Mouse (Mus musculus): ENCODE data around the gene Vmn2r27.

The Vmn2r27 gene

DNA sequence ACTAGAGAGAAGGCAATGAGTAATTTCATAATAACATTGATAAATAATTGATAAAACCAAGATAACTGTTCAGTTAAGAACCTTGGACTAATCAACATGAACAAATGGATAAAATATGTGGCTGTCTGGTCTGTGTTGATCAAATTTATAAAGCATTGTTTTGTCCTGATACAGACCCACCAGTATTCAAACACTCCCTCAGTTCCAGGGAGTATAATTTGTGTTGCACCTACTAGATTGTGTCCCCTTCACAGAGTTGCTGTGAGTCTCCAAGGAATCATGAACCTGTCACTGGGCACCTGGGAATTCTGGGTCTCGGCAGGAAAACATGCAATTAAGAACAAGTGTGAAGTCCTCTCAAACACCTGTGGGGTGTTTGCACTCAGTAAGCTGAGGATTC is at the start of gene Vmn2r27:
TSS of gene Vmn2r27 (minus strand) at position 101 of the 400 bp plus-strand sequence.
- no peak for DNase-seq

DNA sequence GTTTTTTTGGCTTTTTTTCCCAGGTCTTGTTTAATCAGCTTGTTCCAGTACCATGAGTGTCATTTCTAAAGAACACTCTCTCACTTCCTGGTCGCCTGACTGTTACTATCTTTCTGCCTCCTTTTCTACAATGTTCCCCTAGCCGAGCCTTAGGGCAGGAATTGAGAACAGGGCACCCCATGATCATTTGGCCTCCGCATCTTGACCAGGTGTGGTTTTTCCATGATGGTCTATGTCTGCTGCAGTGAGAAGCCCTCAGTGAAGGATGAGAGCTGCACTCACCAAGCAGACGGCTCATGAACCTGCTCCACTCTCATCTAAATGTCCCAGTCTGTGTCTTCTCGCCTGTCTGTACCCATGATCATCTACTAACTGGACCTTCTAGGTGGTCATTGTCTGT is 46.6 kb upstream of the Vmn2r27 start:
- DNase-seq = no peak

DNA sequence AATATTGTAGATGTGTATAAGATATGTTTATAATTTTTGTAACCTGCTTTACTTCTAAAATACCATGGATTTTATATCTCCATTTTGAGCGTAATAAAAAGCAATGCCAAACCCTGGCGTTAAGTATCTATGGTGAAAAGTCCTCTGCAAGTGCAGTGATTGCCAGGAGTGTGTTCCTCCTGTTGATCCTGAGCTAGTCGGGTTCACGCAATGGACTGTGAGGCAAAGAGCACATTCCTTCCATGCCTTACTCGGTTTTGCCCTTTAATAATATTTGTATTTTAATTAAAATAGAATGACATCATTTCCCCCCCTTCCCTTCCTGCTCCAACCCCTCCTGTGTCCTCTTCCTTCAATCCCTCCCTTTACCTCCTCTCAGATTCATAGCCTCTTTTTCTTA is 46.0 kb upstream of the Vmn2r27 start:
- no peak for DNase-seq

DNA sequence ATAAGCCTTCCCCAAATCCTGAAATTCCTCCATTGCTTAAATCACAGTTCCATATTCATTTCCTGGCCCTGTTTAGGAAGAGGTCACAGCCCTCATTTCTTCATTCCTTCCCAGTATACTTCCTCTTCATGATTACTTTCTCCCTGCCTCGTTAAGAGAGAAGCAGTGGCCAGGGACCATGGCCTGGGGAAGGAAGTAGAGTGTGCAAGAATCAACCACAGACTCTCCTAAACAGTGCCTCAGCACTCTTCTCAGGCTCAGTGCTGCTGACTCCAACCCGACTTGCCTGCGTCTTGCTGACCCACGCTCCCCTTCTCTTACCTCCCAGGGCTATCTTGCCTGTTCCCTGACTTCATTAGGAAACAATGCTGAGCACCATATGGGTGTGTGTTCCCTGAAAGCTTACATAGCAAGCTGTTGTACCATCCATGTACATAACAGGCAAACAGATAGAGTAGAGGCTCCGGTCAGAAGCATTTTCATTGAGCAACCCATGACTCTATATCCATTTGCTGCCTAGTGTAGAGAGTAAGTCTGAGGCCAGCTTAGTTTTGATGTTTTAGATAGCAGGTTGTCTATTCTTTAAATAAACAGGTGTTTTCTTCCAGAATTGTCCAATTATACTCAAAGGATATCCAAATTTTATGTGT is 41.7 kb upstream of the Vmn2r27 start:
- DNase-seq = no peak

- peak; percentile 56 for DNase-seq
Measured at GRCm38 (mm10) chr6:124262696-124263095, 31.0 kb upstream of the Vmn2r27 start.

- DNase-seq = peak; percentile 52
Measured at GRCm38 (mm10) chr6:124260198-124260931, 28.7 kb upstream of the Vmn2r27 start.

GRCm38 (mm10) chr6:124255721-124256470 is 24.2 kb upstream of the Vmn2r27 start:
- no peak for DNase-seq

GRCm38 (mm10) chr6:124202116-124202515 is 29.5 kb downstream of the Vmn2r27 start:
- DNase-seq = no peak

GRCm38 (mm10) chr6:124168499-124169257 is 63.0 kb downstream of the Vmn2r27 start:
- no peak for DNase-seq

- no peak for DNase-seq
Measured at GRCm38 (mm10) chr6:124166596-124166995, 65.1 kb downstream of the Vmn2r27 start.

DNA sequence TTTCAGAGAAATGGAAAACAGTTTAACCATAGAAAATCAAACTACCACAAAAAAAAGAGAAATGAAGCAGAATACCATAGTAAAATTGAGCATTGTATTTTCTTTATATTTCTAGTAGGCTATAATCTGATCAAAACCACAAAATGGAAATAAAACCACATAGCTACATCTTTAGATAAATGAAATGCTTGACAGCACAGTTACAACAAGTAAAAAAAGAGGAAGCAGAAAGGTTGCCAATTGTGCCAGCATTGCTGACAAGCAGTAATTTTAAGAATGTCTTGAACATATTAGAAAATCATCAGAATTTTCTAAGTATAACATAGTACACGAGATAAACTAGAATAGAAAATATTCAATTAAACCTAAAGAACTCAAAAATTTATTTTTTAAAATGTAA is 81.8 kb downstream of the Vmn2r27 start:
- no peak for DNase-seq

All from right cerebral cortex, adult 18-20 months (tissue).